Mouse (Mus musculus) embryonic facial prominence, embryonic 12.5 days (tissue): Measurements from ENCODE around the gene Celf2. TPM values are rescaled to one million over a fixed set of nuclear protein-coding genes. Genes with fewer than 3 reads are reported as not detected.

ENCODE experiments used
- ATAC-seq: fragments of 200-750 bp; cut with Nextera tagmentation; 2 replicates; pipeline ENCODE4 v1.8.0; 2017; ENCODE audit not compliant: insufficient number of reproducible peaks, insufficient read depth, low FRiP score, low TSS enrichment
- H3K27ac ChIP-seq: fragments of 300-500 bp; sonication (generic); 2 replicates; pipeline ENCODE4 v1.5.1; 2016; ENCODE audit warnings: mild to moderate bottlenecking
- H3K27me3 ChIP-seq: fragments of 300-500 bp; sonication (generic); 2 replicates; pipeline ENCODE4 v1.6.1; 2016; ENCODE audit warnings: mild to moderate bottlenecking, moderate library complexity
- H3K36me3 ChIP-seq: fragments of 300-500 bp; sonication (generic); 2 replicates; pipeline ENCODE4 v1.6.1; 2016; ENCODE audit warnings: mild to moderate bottlenecking
- H3K4me1 ChIP-seq: fragments of 300-500 bp; sonication (generic); 2 replicates; pipeline ENCODE4 v1.6.1; 2016
- H3K4me2 ChIP-seq: fragments of 300-500 bp; sonication (generic); replicated peaks from 2 replicates; pipeline ENCODE4 v1.6.1; 2016; ENCODE audit warnings: mild to moderate bottlenecking, moderate library complexity
- H3K4me3 ChIP-seq: fragments of 300-500 bp; sonication (generic); 2 replicates; pipeline ENCODE4 v1.5.1; 2016; ENCODE audit warnings: mild to moderate bottlenecking
- H3K9ac ChIP-seq: fragments of 300-500 bp; sonication (generic); 2 replicates; pipeline ENCODE4 v1.6.1; 2016; ENCODE audit warnings: mild to moderate bottlenecking, moderate library complexity
- H3K9me3 ChIP-seq: fragments of 300-500 bp; sonication (generic); 2 replicates; pipeline ENCODE4 v1.6.1; 2016; ENCODE audit warnings: mild to moderate bottlenecking, moderate library complexity
- WGBS: fragments of 180-500 bp; shearing (Covaris S2); methylation state at CpG from one replicate; pipeline ENCODE4 v1.1.7; 2016; 5-methylcytosine and 5-hydroxymethylcytosine counted together
- polyA plus RNA-seq: library from polyadenylated mRNA; unstranded; fragments of >200 nt; fragmentation: Nextera tagmentation; extraction: Ambion mirVana; gene quantifications from 2 replicates; pipeline ENCODE4 v1.2.1, GENCODE M21; 2016

Celf2 gene
- polyA plus RNA-seq, 1 experiment from 2014 or later, result 56.8 TPM

DNA sequence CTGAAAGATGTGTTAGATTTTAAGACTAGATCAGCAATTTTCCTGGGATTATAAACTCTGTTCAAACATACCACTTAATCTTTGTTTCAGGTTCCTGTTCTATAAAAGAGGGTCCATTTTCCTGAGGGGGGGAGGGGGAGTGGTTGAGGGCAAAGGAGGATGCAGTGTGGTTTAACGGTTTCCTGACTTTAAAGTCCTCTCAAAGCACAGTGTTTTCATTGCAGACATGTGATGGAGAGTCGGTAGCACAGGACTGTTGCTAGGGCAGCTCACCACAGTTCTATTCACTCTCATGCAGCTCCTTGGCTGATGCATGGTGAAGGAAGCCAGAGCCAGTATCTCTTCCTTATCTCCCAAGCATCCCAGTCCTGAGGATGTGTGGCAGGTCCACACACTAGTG is 802.1 kb downstream of the Celf2 start:
- H3K9ac ChIP-seq, result no peak overlapping the region
- no peak for ATAC-seq
- no peak overlapping the region for H3K4me3 ChIP-seq
- WGBS, result 15% methylated on average over 2 of the region's 2 CpGs
- H3K36me3 ChIP-seq, result no peaks in the 10 kb centered on the region
- no peaks in the 10 kb centered on the region for H3K27me3 ChIP-seq
- peaks cover 9% of the 10 kb centered on the region for H3K4me1 ChIP-seq
- H3K27ac ChIP-seq, result no peak overlapping the region
- H3K9me3 ChIP-seq, result no peaks in the 10 kb centered on the region
- no peak overlapping the region for H3K4me2 ChIP-seq

DNA sequence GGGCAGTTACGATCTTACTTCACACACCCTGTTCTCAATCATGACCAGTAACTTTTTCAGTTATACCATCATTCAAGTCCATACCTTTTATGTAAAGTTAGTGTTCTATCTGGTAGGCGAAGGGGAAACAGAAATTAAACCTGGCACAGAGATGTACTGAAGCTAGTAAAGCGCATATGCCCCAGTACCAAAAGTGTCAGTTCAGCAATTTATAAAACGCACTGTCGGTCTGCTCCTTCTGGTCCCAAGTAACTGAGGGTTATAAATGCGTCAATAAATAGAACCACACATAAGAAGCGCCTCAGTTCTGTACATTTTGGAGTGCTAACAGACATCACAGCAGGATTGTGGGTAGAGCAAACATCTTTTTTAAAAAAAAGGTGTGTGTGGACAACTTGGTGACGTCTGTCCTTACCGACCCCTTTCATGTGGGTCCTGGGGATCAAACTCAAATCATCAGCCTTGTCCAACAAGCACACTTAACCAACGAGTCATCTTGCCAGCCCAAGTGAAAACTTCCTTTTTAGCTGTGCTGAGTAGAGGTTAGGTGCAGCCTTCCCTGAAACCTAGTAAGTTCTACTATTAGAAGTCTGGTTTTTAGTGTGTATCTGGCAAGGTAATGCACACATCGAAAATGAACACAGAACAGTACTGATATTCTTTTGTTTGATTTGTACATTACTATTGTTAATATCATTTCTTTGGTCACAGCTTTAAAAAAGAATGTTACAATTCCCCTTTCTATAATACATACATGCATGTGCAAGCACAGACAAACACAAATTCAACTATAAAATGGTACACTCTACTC is 803.2 kb downstream of the Celf2 start:
- H3K4me3 ChIP-seq, result no peak overlapping the region
- peaks cover 9% of the 10 kb centered on the region for H3K4me1 ChIP-seq
- H3K4me2 ChIP-seq, result no peak overlapping the region
- H3K9ac ChIP-seq, result no peak overlapping the region
- WGBS, result 81% methylated on average over 11 of the region's 11 CpGs
- no peak overlapping the region for H3K27ac ChIP-seq
- no peaks in the 10 kb centered on the region for H3K27me3 ChIP-seq
- ATAC-seq, result no peak
- no peaks in the 10 kb centered on the region for H3K9me3 ChIP-seq
- no peaks in the 10 kb centered on the region for H3K36me3 ChIP-seq

DNA sequence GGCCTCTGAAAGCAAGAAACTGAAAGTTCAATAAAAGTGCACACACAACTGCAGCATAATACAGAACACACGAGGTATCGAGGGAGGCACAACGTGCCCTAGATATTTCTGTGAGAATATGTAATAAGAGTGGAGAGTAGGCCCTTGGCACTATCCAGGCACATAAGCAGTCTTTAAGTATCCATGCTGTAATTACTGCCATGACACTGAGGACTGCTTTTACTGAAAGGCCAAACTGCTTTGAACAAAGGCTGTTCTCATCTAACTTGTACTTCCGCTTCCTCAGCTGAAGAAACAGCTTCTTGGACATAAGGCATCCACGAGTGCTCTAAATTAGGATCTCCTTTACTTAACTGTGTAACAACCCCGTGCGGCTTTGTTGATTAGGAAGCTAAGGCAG is 803.9 kb downstream of the Celf2 start:
- WGBS, result 57% methylated on average over 7 of the region's 7 CpGs
- Histone ChIP-seq H3K4me1 (peaks cover 9% of the 10 kb centered on the region), H3K27me3 (no peaks in the 10 kb centered on the region), H3K27ac (no peak overlapping the region), H3K4me2 (no peak overlapping the region), H3K4me3 (no peak overlapping the region), H3K9me3 (no peaks in the 10 kb centered on the region), H3K36me3 (no peaks in the 10 kb centered on the region), H3K9ac (no peak overlapping the region)
- no peak for ATAC-seq

DNA sequence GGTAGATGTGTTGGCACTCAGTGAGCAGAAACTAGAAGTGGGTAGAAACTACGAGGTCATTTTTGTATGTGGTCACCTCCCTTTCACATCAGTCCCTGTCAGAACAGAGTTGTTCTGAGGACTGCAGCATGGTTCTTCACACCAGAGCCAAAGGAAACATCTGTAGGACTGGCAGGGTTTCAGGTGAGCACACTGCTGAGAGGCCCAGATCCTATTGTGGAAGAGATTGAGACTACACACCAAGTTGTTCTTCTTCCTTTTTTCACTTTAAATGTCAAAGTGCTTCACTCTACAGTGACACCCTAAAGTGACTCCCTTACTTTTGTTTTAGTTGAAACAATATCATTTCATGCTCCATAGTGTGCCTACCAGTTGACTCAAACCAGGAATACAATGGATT is 804.6 kb downstream of the Celf2 start:
- Histone ChIP-seq H3K9ac (no peak overlapping the region), H3K9me3 (no peaks in the 10 kb centered on the region), H3K4me3 (no peak overlapping the region), H3K4me2 (no peak overlapping the region), H3K27me3 (no peaks in the 10 kb centered on the region), H3K27ac (no peak overlapping the region), H3K4me1 (peaks cover 9% of the 10 kb centered on the region), H3K36me3 (no peaks in the 10 kb centered on the region)
- ATAC-seq, result no peak
- WGBS, result 93% methylated on average over 1 of the region's 1 CpGs

DNA sequence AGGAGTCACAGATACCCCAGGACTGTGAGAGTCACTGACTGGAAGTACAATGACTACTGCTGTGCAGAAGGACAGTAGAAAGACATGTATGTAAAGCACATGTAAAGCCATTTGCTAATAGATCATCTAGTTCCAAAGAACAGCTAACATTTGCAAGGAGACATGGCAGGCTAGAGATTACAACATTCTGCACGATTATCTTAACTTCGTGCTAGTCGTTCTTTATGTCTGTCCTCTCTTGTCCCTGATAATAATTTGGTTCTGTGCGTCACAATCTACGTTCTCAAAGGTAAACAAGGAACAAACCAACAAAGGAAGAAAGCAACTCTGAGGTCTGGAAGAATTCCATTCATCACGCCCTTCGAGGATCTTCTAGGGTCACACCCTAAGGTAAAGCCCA is 805.0 kb downstream of the Celf2 start:
- Histone ChIP-seq H3K36me3 (no peaks in the 10 kb centered on the region), H3K4me3 (no peak overlapping the region), H3K27me3 (no peaks in the 10 kb centered on the region), H3K27ac (no peak overlapping the region), H3K9me3 (no peaks in the 10 kb centered on the region), H3K4me1 (peaks cover 9% of the 10 kb centered on the region), H3K4me2 (no peak overlapping the region), H3K9ac (no peak overlapping the region)
- WGBS, result 88% methylated on average over 7 of the region's 7 CpGs
- no peak for ATAC-seq

DNA sequence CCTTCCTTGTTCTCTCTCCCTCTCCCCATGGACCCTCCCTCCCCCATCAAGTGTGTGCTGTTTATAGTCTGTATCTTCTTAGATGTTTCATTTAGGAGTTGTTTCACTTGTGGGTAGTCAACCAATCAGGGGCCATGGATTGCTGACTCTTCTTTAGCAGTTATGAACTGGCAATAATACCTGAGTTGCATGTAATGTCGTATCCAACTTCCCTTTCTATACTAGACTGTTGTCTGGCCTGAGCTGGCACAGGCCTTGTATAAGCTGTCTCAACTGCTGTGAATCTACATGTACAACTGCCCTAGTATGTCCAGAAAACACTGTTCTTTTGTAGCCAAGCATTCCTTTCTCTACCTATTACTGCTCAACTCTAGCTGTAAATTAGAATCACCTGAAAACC is 813.0 kb downstream of the Celf2 start:
- no peaks in the 10 kb centered on the region for H3K27me3 ChIP-seq
- H3K9ac ChIP-seq, result no peak overlapping the region
- no peak overlapping the region for H3K4me2 ChIP-seq
- WGBS, result 83% methylated on average over 1 of the region's 1 CpGs
- ATAC-seq, result no peak
- H3K9me3 ChIP-seq, result no peaks in the 10 kb centered on the region
- no peaks in the 10 kb centered on the region for H3K4me1 ChIP-seq
- H3K27ac ChIP-seq, result no peak overlapping the region
- H3K36me3 ChIP-seq, result no peaks in the 10 kb centered on the region
- H3K4me3 ChIP-seq, result no peak overlapping the region

DNA sequence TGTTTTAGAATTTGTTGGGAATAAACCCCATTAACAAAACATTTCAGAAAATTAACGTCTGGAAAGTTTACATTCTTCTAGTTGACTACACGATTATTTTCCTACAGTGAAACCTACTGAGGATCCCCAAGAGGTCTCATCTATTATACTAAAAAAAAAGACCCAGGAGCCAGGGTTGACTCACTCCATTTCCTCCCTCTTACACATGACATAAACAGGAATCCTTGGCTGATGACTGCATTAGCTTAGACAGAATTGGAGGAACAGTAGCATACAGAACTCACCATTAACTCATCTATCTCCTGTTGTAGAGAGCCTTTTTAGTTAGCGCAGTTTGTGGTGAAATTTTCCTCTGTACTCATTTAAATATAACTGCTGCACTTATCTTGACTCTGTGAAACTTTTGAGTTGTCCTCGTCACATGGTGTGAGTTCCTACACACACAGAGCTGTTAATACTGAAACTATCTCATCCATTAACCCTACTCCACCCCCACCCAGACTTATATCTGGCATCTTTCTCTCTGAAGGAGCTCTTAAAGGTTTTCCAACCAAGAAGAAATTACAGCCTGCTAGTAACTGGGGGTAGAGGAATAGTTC is 813.9 kb downstream of the Celf2 start:
- H3K9me3 ChIP-seq, result no peaks in the 10 kb centered on the region
- H3K27ac ChIP-seq, result no peak overlapping the region
- no peaks in the 10 kb centered on the region for H3K27me3 ChIP-seq
- ATAC-seq, result no peak
- no peak overlapping the region for H3K4me3 ChIP-seq
- H3K9ac ChIP-seq, result no peak overlapping the region
- H3K36me3 ChIP-seq, result no peaks in the 10 kb centered on the region
- no peaks in the 10 kb centered on the region for H3K4me1 ChIP-seq
- WGBS, result 71% methylated on average over 4 of the region's 4 CpGs
- no peak overlapping the region for H3K4me2 ChIP-seq

DNA sequence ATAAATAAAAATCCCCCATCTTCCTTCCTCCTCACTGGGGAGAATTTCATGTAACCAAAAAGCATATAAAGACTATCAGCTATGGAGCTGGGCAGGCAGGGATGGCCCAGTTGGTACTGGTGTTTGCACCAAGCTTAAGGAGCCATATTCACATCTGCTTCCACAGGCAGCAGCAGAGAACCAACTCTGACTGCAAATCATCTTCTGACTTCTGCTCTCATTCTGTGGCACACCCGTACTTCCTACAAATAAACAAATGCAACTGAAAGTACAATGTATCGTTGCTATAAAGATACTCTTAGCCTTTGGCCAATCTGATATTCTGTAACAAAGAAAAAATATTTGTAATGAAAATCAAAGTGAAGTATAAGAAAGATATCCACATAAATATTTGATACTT is 819.7 kb downstream of the Celf2 start:
- Histone ChIP-seq H3K27me3 (no peaks in the 10 kb centered on the region), H3K9ac (no peak overlapping the region), H3K4me1 (no peaks in the 10 kb centered on the region), H3K9me3 (no peaks in the 10 kb centered on the region), H3K4me2 (no peak overlapping the region), H3K36me3 (no peaks in the 10 kb centered on the region), H3K4me3 (no peak overlapping the region), H3K27ac (no peak overlapping the region)
- no peak for ATAC-seq
- 89% methylated on average over 2 of the region's 2 CpGs for WGBS

DNA sequence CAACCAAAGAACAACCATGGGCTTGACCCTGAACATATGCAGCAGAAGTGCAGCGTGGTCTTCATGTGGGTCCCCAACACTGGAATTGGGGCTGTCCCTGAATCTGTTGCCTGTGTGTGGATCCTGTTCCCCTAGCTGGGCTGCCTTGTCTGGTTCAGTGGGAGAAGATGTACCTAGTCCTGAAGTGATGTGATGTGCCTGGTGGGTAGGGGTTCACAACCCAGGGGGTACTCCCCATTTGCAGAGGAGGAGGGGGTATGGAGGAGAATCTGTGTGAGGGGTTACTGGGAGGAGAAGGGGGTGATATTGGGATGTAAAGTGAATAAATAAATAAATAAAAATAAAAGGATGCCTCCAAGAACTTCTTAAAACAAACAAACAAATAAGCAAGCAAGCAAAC is 831.1 kb downstream of the Celf2 start:
- no peaks in the 10 kb centered on the region for H3K36me3 ChIP-seq
- no peak overlapping the region for H3K4me3 ChIP-seq
- no peak overlapping the region for H3K9ac ChIP-seq
- no peak for ATAC-seq
- H3K4me1 ChIP-seq, result no peaks in the 10 kb centered on the region
- H3K27me3 ChIP-seq, result no peaks in the 10 kb centered on the region
- no peak overlapping the region for H3K27ac ChIP-seq
- H3K9me3 ChIP-seq, result no peaks in the 10 kb centered on the region
- WGBS, result 82% methylated on average over 1 of the region's 1 CpGs
- no peak overlapping the region for H3K4me2 ChIP-seq

DNA sequence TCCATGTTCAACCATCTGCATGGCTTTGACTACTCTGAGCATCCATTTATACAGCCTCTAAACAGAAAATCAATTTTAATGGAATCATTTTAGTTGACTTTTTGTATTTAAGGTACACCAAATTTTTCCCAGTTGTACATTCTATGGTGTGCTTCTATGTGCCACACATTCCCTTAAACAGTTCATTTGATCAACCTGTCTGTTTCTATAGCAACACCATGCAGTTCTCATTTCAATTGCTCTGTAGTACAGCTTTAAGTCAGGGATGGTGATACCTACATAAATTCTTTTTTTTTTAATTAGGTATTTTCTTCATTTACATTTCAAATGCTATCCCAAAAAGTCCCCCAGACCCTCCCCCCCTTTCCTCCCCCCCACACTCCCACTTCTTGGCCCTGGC is 831.9 kb downstream of the Celf2 start:
- Histone ChIP-seq H3K4me3 (no peak overlapping the region), H3K9ac (no peak overlapping the region), H3K27me3 (no peaks in the 10 kb centered on the region), H3K4me2 (no peak overlapping the region), H3K27ac (no peak overlapping the region), H3K36me3 (no peaks in the 10 kb centered on the region), H3K4me1 (no peaks in the 10 kb centered on the region), H3K9me3 (no peaks in the 10 kb centered on the region)
- no peak for ATAC-seq

DNA sequence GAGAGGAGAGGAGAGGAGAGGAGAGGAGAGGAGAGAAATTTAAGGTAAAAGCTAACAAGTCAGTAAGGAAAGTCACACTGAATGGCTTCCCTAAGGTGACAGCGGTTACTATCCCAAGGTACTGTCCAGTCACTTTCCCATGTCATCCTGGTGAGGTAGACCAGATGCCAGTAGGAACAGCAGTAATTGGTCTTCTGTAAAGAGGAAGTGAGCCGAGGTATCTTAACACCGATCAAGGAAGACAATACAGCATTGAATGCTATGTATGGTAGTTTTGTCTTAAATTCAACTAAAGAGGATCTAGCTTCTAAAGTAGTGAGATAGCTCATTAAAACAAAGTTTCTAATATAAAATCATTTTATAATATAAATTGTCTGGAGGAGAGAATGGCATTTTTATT is 835.0 kb downstream of the Celf2 start:
- H3K27ac ChIP-seq, result no peak overlapping the region
- no peak for ATAC-seq
- H3K36me3 ChIP-seq, result no peaks in the 10 kb centered on the region
- no peaks in the 10 kb centered on the region for H3K9me3 ChIP-seq
- 83% methylated on average over 3 of the region's 3 CpGs for WGBS
- H3K27me3 ChIP-seq, result no peaks in the 10 kb centered on the region
- no peak overlapping the region for H3K9ac ChIP-seq
- no peaks in the 10 kb centered on the region for H3K4me1 ChIP-seq
- no peak overlapping the region for H3K4me2 ChIP-seq
- H3K4me3 ChIP-seq, result no peak overlapping the region

DNA sequence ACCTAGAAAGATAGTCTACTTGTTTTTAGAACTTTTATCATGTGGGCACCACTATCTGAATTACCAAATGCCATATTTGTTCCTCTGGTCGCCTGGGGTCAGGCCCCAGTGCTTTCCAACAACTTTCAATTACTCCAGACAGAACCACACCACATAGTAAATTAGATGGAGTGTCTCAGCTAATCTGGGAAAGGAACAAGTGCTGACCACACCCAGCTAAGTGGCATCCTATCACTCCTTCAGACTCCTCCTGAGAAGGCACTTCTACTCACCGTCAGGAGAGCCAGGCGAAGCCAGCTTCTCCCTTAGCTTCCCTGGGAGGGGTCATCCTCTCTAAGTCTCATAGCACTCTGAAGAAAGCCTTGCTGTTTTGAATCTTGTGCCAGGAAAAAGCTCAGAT is 835.9 kb downstream of the Celf2 start:
- 81% methylated on average over 3 of the region's 3 CpGs for WGBS

More for the DNA sequence above, 835.9 kb downstream of the Celf2 start:
- no peaks in the 10 kb centered on the region for H3K36me3 ChIP-seq
- H3K27ac ChIP-seq, result no peak overlapping the region
- H3K4me2 ChIP-seq, result no peak overlapping the region
- ATAC-seq, result no peak
- H3K9me3 ChIP-seq, result no peaks in the 10 kb centered on the region
- no peaks in the 10 kb centered on the region for H3K27me3 ChIP-seq
- H3K4me1 ChIP-seq, result no peaks in the 10 kb centered on the region
- H3K9ac ChIP-seq, result no peak overlapping the region
- H3K4me3 ChIP-seq, result no peak overlapping the region
